Mouse (Mus musculus) midbrain, embryonic 12.5 days (tissue): Measurements from ENCODE around the gene Erbb4. TPM values are rescaled to one million over a fixed set of nuclear protein-coding genes. Genes with fewer than 3 reads are reported as not detected.
"Not testable (repeated sequence)": the region's sequence is repeated elsewhere in the genome, so short reads cannot be mapped to it uniquely, and the experiment has no call there.

Experiments used
- ATAC-seq: fragments of 200-750 bp; cut with Nextera tagmentation; 2 replicates; pipeline ENCODE4 v1.8.0; 2017; ENCODE audit warnings: low read depth, moderate TSS enrichment, moderate library complexity; ENCODE audit not compliant: low FRiP score
- H3K27ac ChIP-seq: fragments of 300-500 bp; sonication (generic); replicated peaks from 2 replicates; pipeline ENCODE4 v1.5.1; 2016; ENCODE audit warnings: mild to moderate bottlenecking
- H3K27me3 ChIP-seq: fragments of 300-500 bp; sonication (generic); 2 replicates; pipeline ENCODE4 v1.6.1; 2016; ENCODE audit warnings: mild to moderate bottlenecking
- H3K36me3 ChIP-seq: fragments of 300-500 bp; sonication (generic); 2 replicates; pipeline ENCODE4 v1.6.1; 2016
- H3K4me1 ChIP-seq: fragments of 300-500 bp; sonication (generic); 2 replicates; pipeline ENCODE4 v1.6.1; 2016
- H3K4me2 ChIP-seq: fragments of 300-500 bp; sonication (generic); replicated peaks from 2 replicates; pipeline ENCODE4 v1.6.1; 2016; ENCODE audit warnings: mild to moderate bottlenecking, moderate library complexity
- H3K4me3 ChIP-seq: fragments of 300-500 bp; sonication (generic); 2 replicates; pipeline ENCODE4 v1.5.1; 2016; ENCODE audit warnings: mild to moderate bottlenecking
- H3K9ac ChIP-seq: fragments of 300-500 bp; sonication (generic); replicated peaks from 2 replicates; pipeline ENCODE4 v1.6.1; 2016; ENCODE audit warnings: mild to moderate bottlenecking, moderate library complexity
- H3K9me3 ChIP-seq: fragments of 300-500 bp; sonication (generic); 2 replicates; pipeline ENCODE4 v1.6.1; 2016; ENCODE audit warnings: mild to moderate bottlenecking
- WGBS: fragments of 180-500 bp; shearing (Covaris S2); methylation state at CpG from one replicate; pipeline ENCODE4 v1.1.7; 2016; 5-methylcytosine and 5-hydroxymethylcytosine counted together
- polyA plus RNA-seq: library from polyadenylated mRNA; unstranded; fragments of >200 nt; fragmentation: Nextera tagmentation; extraction: Ambion mirVana; gene quantifications from 2 replicates; pipeline ENCODE4 v1.2.1, GENCODE M21; 2016

Gene Erbb4
- polyA plus RNA-seq, 1 experiment from 2014 or later, result 11.1 TPM

DNA sequence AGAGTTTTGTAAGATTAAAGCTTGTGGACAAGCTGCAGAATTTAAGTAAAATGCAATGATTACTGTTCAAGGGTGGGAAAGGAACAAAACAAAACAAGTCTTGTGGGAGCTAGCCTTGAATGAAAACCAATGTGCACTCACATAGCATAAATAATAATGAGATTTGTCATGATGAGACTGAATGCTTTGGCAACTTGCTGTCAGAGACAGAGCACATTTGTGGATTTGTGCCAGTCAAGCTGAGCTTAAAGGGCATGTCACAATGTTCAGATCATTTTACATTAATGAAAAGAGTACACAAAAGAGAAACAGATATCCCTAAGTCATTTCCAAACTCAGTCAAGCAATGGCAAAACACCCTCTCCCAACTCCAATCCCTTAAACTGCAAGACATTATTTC is 275.8 kb downstream of the Erbb4 start:
- Histone ChIP-seq H3K4me2 (no peak overlapping the region), H3K27ac (peak overlapping the region; percentile 35), H3K27me3 (no peaks in the 10 kb centered on the region), H3K9me3 (no peaks in the 10 kb centered on the region), H3K9ac (no peak overlapping the region), H3K4me1 (peaks cover 13% of the 10 kb centered on the region; the same call in 1 of the 2 replicates), H3K4me3 (no peak overlapping the region), H3K36me3 (no peaks in the 10 kb centered on the region)
- peak; percentile 39; the same call in 1 of the 2 replicates for ATAC-seq

DNA sequence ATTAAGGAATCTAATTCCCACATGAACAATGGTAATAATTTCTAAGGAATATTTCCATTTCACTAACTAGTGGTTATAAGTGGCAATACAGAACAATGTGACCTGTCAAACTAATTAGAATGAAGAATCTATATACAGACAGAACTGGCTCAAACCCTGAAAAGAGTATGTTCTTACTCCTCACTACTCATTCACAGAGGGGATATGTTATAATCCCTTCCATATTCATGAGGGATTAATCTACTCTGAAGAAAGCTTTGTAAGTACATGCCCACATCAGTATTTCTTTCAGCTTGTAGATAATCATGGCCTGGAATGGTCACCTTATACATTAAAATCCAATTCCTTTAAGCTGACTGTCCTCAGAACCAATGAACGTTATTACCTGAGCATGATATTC is 276.3 kb downstream of the Erbb4 start:
- peaks cover 13% of the 10 kb centered on the region; the same call in 1 of the 2 replicates for H3K4me1 ChIP-seq
- H3K27me3 ChIP-seq, result no peaks in the 10 kb centered on the region
- H3K27ac ChIP-seq, result peak overlapping the region; percentile 35
- ATAC-seq, result peak; percentile 83
- H3K9me3 ChIP-seq, result no peaks in the 10 kb centered on the region
- H3K4me2 ChIP-seq, result no peak overlapping the region
- H3K4me3 ChIP-seq, result no peak overlapping the region
- H3K36me3 ChIP-seq, result no peaks in the 10 kb centered on the region
- H3K9ac ChIP-seq, result no peak overlapping the region
- 23% methylated on average over 1 of the region's 1 CpGs for WGBS

DNA sequence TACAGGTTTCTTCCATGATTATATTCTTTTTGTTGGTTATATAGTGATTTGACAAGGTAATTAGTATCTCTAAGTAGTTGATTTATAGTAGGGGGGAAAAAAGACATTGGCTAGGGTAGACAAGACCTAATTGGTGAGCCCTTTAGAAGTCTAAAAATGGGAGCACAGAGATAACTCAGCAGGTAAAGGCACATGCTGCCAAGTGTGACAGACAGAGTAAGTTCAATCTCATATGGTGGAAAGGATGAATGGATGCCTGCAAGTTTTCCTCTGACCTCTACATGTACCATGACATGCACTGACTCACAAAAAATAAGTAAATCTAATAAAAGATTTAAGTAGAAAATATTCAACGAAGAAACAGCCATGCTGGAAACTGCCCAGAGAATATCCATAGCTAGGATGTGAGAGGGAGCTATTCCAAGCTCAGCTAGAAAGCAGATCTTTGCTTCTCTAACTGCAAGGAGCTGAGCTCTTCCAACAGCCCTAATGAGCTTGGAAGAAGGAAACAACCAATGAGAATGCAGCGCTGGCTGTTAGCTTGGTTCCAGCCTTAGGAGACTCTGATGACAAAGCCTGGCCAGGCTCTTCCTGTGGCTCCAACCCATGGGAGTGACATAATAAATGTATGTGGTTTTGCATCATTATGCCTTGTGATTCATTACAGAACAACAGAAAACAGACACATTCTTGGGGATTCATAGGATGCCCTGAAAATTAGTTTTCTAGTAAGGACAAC is 277.2 kb downstream of the Erbb4 start:
- peaks cover 13% of the 10 kb centered on the region; the same call in 1 of the 2 replicates for H3K4me1 ChIP-seq
- H3K9me3 ChIP-seq, result no peaks in the 10 kb centered on the region
- no peak overlapping the region for H3K9ac ChIP-seq
- H3K27ac ChIP-seq, result 0 out of 2 replicates have a peak overlapping the region, but pooled peaks have one; percentile 25
- H3K36me3 ChIP-seq, result no peaks in the 10 kb centered on the region
- no peaks in the 10 kb centered on the region for H3K27me3 ChIP-seq
- H3K4me3 ChIP-seq, result no peak overlapping the region
- H3K4me2 ChIP-seq, result no peak overlapping the region
- 70% methylated on average over 2 of the region's 2 CpGs for WGBS
- peak; percentile 59 for ATAC-seq

DNA sequence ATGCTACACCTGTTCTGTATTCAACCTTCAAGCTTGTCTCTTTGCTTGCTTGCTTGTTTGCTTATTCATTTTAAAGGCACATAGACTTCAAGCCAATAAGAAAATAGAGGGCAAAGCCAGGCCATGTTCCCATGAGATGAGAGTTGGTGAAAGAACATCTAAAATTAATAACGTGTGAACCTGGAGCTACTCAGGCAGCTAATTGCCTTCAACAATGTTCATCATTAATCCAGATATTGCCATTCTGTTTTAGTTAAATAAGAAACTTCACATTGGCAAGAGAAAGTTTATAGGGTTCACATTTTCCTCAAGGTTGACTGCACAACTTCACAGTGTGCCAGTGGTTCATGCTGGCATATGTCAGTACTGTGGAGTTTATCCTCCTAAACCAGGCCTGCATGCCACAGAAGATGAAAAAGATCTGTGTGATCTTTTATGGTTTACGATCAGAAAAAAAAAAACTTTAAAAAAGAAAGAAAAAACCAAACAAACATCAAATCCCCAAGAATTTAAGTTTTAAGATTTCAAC is 284.7 kb downstream of the Erbb4 start:
- WGBS, result 53% methylated on average over 2 of the region's 2 CpGs
- H3K27ac ChIP-seq, result no peak overlapping the region

DNA sequence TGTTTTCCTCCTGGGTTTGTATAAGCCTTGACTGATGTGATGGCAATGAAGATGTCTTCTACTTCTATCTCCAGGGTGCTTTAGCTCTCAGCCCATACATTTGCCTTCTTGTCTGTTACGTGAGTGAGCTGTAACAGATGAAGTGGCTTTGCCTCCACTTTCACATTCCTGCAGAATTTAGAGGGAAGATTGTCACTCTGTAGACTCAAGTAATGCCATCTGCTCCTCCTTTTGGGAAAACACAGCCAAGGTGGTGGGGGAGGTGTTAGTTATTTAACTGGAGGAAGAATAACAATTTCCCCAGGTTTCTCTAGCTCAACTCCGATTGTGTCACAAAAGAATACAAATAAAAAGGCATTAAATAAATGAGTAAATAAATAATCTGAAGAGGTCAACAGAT is 301.1 kb downstream of the Erbb4 start:
- H3K36me3 ChIP-seq, result no peaks in the 10 kb centered on the region
- ATAC-seq, result no peak
- 0 out of 2 replicates have a peak, but pooled peaks cover 2% of the 10 kb centered on the region for H3K4me1 ChIP-seq
- H3K9ac ChIP-seq, result no peak overlapping the region
- WGBS, result 65% methylated on average over 2 of the region's 2 CpGs
- H3K27ac ChIP-seq, result no peak overlapping the region
- no peaks in the 10 kb centered on the region for H3K9me3 ChIP-seq
- no peak overlapping the region for H3K4me2 ChIP-seq
- H3K4me3 ChIP-seq, result no peak overlapping the region
- no peaks in the 10 kb centered on the region for H3K27me3 ChIP-seq

More for the DNA sequence above, 284.7 kb downstream of the Erbb4 start:
- Histone ChIP-seq H3K36me3 (no peaks in the 10 kb centered on the region), H3K4me3 (no peak overlapping the region), H3K9me3 (no peaks in the 10 kb centered on the region), H3K9ac (no peak overlapping the region), H3K4me2 (no peak overlapping the region), H3K27me3 (no peaks in the 10 kb centered on the region), H3K4me1 (no peaks in the 10 kb centered on the region)
- ATAC-seq, result no peak

DNA sequence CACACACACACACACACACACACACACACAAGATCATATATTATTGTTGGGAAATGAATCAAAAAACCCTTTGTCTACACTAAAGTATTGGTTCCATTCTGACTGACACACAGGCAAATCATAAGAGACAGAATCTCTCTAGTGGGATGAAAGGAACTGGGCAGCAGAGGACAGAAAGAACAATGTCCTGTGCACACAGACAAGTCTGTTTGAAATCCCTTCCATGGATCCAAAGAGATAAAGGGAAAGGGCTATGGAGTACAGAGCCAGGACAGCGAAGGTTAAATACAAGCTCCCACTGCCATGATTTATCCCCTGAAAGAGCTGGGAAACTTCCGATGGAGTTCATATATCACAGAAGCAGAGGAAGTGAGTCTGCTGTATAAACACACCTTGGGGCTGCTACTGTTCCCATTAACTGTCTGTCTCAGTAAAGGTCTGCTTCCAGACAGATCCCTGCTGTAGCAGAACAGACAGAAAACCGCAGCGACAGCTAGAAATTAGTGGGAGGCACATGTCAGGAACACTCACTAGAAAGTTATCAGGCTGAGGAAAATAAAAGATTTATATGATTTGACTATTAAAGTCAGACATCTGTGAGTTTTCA is 320.3 kb downstream of the Erbb4 start:
- H3K4me2 ChIP-seq, result no peak overlapping the region
- 0 out of 2 replicates have a peak overlapping the region, but pooled peaks have one; percentile 39 for H3K27ac ChIP-seq
- no peak overlapping the region for H3K4me3 ChIP-seq
- no peaks in the 10 kb centered on the region for H3K9me3 ChIP-seq
- H3K4me1 ChIP-seq, result peaks cover 7% of the 10 kb centered on the region; the same call in 1 of the 2 replicates
- no peaks in the 10 kb centered on the region for H3K36me3 ChIP-seq
- H3K9ac ChIP-seq, result no peak overlapping the region
- H3K27me3 ChIP-seq, result no peaks in the 10 kb centered on the region
- 36% methylated on average over 4 of the region's 4 CpGs for WGBS
- ATAC-seq, result peak; percentile 62

DNA sequence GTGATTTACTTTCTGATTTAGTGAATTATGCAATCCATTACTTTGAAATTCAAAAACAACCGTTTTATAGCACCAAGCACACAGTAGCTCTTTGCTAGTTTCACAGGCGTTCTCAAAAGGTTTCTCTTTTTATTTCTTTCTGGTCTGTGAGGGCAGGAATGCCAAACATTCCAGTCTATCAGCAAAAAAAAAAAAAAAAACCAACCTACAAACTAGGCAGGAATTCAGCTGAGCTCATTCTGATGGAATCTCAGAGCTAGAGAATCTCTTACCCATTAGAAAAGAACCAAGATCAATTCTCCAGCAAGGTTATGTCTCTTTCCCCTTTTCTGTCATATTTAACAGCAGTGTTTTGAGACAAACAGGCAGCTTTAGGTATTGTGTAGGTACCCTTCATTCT is 327.2 kb downstream of the Erbb4 start:
- Histone ChIP-seq H3K9ac (no peak overlapping the region), H3K4me1 (no peaks in the 10 kb centered on the region), H3K9me3 (no peaks in the 10 kb centered on the region), H3K4me3 (no peak overlapping the region), H3K27ac (no peak overlapping the region), H3K27me3 (no peaks in the 10 kb centered on the region), H3K36me3 (no peaks in the 10 kb centered on the region), H3K4me2 (no peak overlapping the region)
- 39% methylated on average over 2 of the region's 2 CpGs for WGBS
- no peak for ATAC-seq

DNA sequence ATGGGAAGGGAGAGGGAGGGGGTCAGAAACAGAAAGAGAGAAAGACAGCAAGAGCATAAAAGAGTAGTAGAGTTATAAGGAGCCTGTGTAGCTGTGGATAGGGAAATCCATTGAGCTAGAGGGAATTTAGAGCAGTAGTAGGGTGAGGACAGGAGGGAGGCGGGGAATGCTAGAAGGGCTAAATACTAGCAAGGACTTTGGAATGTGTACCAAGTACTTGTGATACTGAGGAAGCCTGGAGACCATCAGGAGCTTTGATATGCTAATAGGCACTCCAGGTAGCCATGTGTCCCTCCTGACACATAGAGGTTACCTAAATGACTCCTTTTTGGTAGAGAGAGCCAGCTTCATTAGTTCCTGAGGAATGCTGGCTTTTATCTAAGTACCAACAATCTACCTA is 327.8 kb downstream of the Erbb4 start:
- H3K4me1 ChIP-seq, result no peaks in the 10 kb centered on the region
- H3K9me3 ChIP-seq, result no peaks in the 10 kb centered on the region
- H3K4me2 ChIP-seq, result no peak overlapping the region
- H3K27me3 ChIP-seq, result no peaks in the 10 kb centered on the region
- no peak for ATAC-seq
- no peak overlapping the region for H3K4me3 ChIP-seq
- WGBS, result 79% methylated on average over 1 of the region's 1 CpGs
- no peak overlapping the region for H3K27ac ChIP-seq
- no peaks in the 10 kb centered on the region for H3K36me3 ChIP-seq
- H3K9ac ChIP-seq, result no peak overlapping the region

DNA sequence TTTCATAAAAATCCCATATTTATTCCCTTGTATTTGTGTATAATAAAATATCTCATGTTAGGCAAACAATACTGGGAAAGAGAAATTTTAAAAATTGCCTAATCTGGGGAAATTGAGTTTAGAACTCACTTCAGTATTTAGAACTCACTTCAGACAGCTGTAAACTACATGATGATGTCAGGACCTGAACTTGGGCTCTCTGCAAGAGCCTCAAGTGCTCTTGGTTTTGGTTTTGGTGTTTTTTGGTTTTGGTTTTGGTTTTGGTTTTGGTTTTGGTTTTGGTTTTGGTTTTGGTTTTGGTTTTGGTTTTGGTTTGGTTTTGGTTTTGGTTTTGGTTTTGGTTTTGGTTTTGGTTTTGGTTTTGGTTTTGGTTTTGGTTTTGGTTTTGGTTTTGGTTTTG is 341.8 kb downstream of the Erbb4 start:
- ATAC-seq, H3K36me3 ChIP-seq, H3K9ac ChIP-seq, H3K4me2 ChIP-seq, H3K27me3 ChIP-seq, H3K4me3 ChIP-seq, H3K27ac ChIP-seq, H3K9me3 ChIP-seq, H3K4me1 ChIP-seq: not testable (repeated sequence)

DNA sequence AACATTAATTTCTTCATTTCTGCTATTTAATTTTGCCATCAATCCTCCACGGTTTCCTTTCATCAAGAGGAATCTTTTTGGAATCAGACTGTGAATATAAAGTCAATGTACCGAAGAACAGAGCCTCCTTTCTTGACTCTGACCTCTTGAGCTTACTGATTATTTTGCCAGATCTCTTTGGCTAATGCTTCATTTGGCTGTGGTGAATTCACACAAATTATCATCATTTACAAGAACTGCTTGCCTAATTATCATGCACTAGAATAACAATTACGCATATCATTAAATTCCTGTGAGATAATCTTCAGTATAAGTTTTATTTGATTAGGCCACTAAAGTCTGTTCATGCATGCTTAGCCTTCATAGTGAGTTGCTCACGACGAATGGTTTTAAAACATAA is 345.4 kb downstream of the Erbb4 start:
- Histone ChIP-seq H3K27me3 (no peaks in the 10 kb centered on the region), H3K4me3 (no peak overlapping the region), H3K36me3 (no peaks in the 10 kb centered on the region), H3K9ac (no peak overlapping the region), H3K9me3 (no peaks in the 10 kb centered on the region), H3K27ac (no peak overlapping the region), H3K4me2 (no peak overlapping the region), H3K4me1 (no peaks in the 10 kb centered on the region)
- ATAC-seq, result no peak
- WGBS, result 77% methylated on average over 5 of the region's 5 CpGs

DNA sequence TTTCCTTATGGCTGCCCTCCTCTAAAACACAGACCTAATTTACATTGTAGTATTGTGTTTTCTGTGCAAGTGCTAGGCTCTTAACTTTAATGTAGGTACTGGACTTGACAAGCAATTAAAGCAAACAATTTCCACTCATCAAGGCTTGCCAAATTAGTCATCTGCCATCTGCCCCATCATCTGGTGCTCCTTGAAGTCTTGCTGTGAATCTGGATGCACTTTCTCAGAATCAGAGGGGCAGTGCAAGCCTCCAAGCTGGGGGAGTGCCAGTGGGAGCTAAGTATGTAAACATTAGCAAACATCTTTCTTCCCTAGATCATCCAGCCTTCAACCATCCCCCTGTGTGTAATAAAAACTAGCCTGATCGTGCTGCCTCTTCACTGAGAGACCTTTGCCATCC is 358.9 kb downstream of the Erbb4 start:
- H3K4me1 ChIP-seq, result no peaks in the 10 kb centered on the region; the same call in 1 of the 2 replicates
- H3K4me3 ChIP-seq, result no peak overlapping the region
- H3K27ac ChIP-seq, result no peak overlapping the region
- H3K4me2 ChIP-seq, result no peak overlapping the region
- no peaks in the 10 kb centered on the region for H3K9me3 ChIP-seq
- H3K27me3 ChIP-seq, result no peaks in the 10 kb centered on the region
- WGBS, result 30% methylated on average over 1 of the region's 1 CpGs
- ATAC-seq, result peak; percentile 66; the same call in 1 of the 2 replicates
- no peak overlapping the region for H3K9ac ChIP-seq
- H3K36me3 ChIP-seq, result no peaks in the 10 kb centered on the region

DNA sequence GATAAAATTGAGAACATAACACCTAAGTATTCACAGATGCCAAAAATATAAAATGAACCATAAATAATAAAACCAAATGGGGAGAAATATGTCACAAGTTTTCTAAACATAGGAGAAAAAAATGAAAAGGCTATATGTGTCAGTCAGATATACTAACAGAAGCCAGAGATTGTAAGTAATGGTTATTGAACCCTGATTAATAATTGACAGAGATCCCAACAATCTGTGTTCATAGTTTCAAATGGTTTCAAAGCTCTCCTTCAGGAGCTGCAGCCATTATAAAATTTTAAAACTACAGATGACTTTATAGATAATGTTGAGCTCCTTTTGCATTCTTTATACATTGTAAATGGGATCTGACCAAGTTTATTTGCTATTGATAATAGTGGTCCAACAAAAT is 426.4 kb downstream of the Erbb4 start:
- no peak for ATAC-seq
- Histone ChIP-seq H3K4me3 (no peak overlapping the region), H3K4me1 (no peaks in the 10 kb centered on the region), H3K9ac (no peak overlapping the region), H3K27ac (no peak overlapping the region), H3K36me3 (no peaks in the 10 kb centered on the region), H3K9me3 (no peaks in the 10 kb centered on the region), H3K27me3 (no peaks in the 10 kb centered on the region), H3K4me2 (no peak overlapping the region)
